Mouse (Mus musculus) forebrain, embryonic 12.5 days (tissue): ENCODE measurements around the gene Ppm1j. TPM values are rescaled to one million over a fixed set of nuclear protein-coding genes. Genes with fewer than 3 reads are reported as not detected.
A peak's percentile ranks its signal among the peaks of the same experiment; 100 is the strongest.

Source experiments
- ATAC-seq: fragments of 200-750 bp; cut with Nextera tagmentation; 2 replicates; pipeline ENCODE4 v1.8.0; 2017; ENCODE audit warnings: moderate TSS enrichment; ENCODE audit not compliant: low FRiP score
- H3K27ac ChIP-seq: fragments of 300-500 bp; sonication (generic); 2 replicates; pipeline ENCODE4 v1.5.1; 2016; ENCODE audit warnings: mild to moderate bottlenecking
- H3K27me3 ChIP-seq: fragments of 300-500 bp; sonication (generic); 2 replicates; pipeline ENCODE4 v1.6.1; 2016; ENCODE audit warnings: mild to moderate bottlenecking
- H3K36me3 ChIP-seq: fragments of 300-500 bp; sonication (generic); replicated peaks from 2 replicates; pipeline ENCODE4 v1.6.1; 2016; ENCODE audit warnings: mild to moderate bottlenecking
- H3K4me1 ChIP-seq: fragments of 300-500 bp; sonication (generic); 2 replicates; pipeline ENCODE4 v1.6.1; 2016
- H3K4me2 ChIP-seq: fragments of 300-500 bp; sonication (generic); 2 replicates; pipeline ENCODE4 v1.6.1; 2016; ENCODE audit warnings: mild to moderate bottlenecking, moderate library complexity
- H3K4me3 ChIP-seq: fragments of 300-500 bp; sonication (generic); replicated peaks from 2 replicates; pipeline ENCODE4 v1.5.1; 2016; ENCODE audit warnings: mild to moderate bottlenecking
- H3K9ac ChIP-seq: fragments of 300-500 bp; sonication (generic); 2 replicates; pipeline ENCODE4 v1.6.1; 2016; ENCODE audit warnings: mild to moderate bottlenecking
- H3K9me3 ChIP-seq: fragments of 300-500 bp; sonication (generic); 2 replicates; pipeline ENCODE4 v1.6.1; 2016
- WGBS: fragments of 180-500 bp; shearing (Covaris S2); methylation state at CpG from one replicate; pipeline ENCODE4 v1.1.7; 2016; 5-methylcytosine and 5-hydroxymethylcytosine counted together
- polyA plus RNA-seq: library from polyadenylated mRNA; unstranded; fragments of >200 nt; fragmentation: Nextera tagmentation; extraction: Ambion mirVana; gene quantifications from 2 replicates; pipeline ENCODE4 v1.2.1, GENCODE M21; 2016

Gene Ppm1j
- polyA plus RNA-seq, 1 experiment from 2014 or later: 1.0 TPM

DNA sequence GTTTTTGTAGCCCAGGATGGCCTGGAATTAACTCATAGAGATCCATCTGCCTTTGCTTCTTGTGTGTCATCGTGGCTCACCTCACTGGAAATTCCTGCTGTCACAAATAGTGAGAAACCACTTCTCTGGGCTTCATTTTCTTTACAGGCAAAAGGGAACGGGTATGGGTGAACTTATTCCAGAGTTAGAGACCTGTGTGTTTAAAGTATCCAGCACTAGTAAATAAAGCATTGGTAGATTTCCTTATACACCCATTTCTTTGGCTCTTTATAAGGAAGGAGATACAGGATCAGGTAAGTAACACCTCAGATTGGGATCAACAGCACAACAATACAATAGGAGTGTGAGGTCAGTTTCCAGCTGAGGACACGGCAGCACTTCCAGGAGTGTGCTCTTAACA is 7.2 kb downstream of the Ppm1j start, which contains the start of gene Rhoc:
TSS of gene Rhoc (plus strand) at position 301 of the 400 bp plus-strand sequence.
- H3K27me3 ChIP-seq: peaks cover 41% of the 10 kb centered on the region
- H3K27ac ChIP-seq: peak within 1 kb of the TSS; percentile 53; the same call in 1 of the 2 replicates
- H3K9ac ChIP-seq: peak within 1 kb of the TSS; percentile 73
- WGBS: 35% methylated on average over 3 of the region's 3 CpGs
- H3K36me3 ChIP-seq: peaks cover 6% of the 10 kb centered on the region; the same call in 1 of the 2 replicates
- H3K4me2 ChIP-seq: peak within 1 kb of the TSS; percentile 95
- peaks cover 34% of the 10 kb centered on the region for H3K4me1 ChIP-seq
- 0 out of 2 replicates have a peak, but pooled peaks have one; percentile 4 for ATAC-seq
- peak within 1 kb of the TSS; percentile 62 for H3K4me3 ChIP-seq
- no peaks in the 10 kb centered on the region for H3K9me3 ChIP-seq

DNA sequence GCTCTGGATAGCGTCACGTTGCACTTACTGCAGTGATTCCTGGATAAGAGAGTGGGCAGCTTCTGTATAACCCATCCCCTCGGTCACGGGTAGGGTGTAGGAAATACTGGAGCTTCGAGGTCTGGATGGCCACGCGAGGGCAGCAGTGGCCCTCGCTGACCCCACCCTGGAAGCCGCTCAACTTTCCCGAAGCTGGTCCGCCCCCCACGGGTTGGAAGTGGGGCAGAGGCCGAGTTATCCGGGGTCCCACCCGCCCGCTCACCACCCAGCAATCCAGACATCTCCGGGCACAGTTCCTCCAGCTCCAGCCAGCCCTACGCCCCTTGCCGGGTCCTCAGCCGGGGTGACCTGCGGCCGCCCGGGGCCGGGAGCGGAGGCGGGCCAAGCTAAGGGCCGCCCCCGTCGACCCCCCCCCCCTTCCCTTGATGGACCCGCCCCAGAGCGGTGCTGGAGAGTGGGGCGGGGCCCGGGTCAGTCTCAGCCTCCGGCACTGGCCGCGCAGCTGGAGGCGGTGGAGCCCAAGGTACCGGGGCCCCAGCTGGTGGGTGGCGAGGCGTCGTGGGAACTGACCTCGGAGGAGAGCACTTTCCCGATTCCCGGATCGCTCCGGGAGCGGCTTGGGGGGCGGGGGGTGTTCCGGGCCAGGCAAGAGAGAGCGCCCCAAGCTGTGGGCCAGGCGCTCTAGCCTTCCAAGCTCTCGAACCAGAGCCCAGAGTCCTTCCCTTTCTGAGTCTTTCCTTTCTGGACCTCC is 7.9 kb downstream of the Ppm1j start:
- peaks cover 35% of the 10 kb centered on the region for H3K27me3 ChIP-seq

DNA sequence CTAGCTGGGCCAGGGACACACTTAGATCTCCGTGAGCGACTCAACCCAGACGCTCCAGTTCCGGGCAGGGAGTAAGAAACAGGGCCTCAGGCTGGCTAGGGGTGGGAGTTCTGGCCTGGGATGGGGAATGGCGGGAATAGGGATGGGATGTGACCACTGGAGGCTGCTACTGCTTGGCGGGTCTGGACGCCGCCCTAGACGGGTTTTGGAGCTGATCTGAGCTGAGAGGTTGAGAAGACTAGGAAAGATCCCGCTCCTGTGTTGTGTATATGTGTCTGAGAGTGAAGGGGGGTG is 8.4 kb downstream of the Ppm1j start:
- peaks cover 43% of the 10 kb centered on the region for H3K4me1 ChIP-seq
- peak; percentile 34; the same call in 1 of the 2 replicates for ATAC-seq
- peak overlapping the region; percentile 62 for H3K4me3 ChIP-seq
- whole genome bisulfite sequencing: 2% methylated on average over 10 of the region's 10 CpGs
- peak overlapping the region; percentile 73 for H3K9ac ChIP-seq
- peaks cover 30% of the 10 kb centered on the region for H3K27me3 ChIP-seq
- 0 out of 2 replicates have a peak overlapping the region, but pooled peaks have one; percentile 6 for H3K27ac ChIP-seq
- H3K9me3 ChIP-seq: no peaks in the 10 kb centered on the region
- peaks cover 6% of the 10 kb centered on the region; the same call in 1 of the 2 replicates for H3K36me3 ChIP-seq
- H3K4me2 ChIP-seq: peak overlapping the region; percentile 95

More for the DNA sequence above, 7.9 kb downstream of the Ppm1j start:
- peak overlapping the region; percentile 53; the same call in 1 of the 2 replicates for H3K27ac ChIP-seq
- peaks cover 6% of the 10 kb centered on the region; the same call in 1 of the 2 replicates for H3K36me3 ChIP-seq
- ATAC-seq: peak; percentile 84
- no peaks in the 10 kb centered on the region for H3K9me3 ChIP-seq
- peaks cover 38% of the 10 kb centered on the region for H3K4me1 ChIP-seq
- under 1% methylated on average over 38 of the region's 52 CpGs for WGBS
- H3K4me2 ChIP-seq: peak overlapping the region; percentile 95
- H3K4me3 ChIP-seq: peak overlapping the region; percentile 62
- H3K9ac ChIP-seq: peak overlapping the region; percentile 73

DNA sequence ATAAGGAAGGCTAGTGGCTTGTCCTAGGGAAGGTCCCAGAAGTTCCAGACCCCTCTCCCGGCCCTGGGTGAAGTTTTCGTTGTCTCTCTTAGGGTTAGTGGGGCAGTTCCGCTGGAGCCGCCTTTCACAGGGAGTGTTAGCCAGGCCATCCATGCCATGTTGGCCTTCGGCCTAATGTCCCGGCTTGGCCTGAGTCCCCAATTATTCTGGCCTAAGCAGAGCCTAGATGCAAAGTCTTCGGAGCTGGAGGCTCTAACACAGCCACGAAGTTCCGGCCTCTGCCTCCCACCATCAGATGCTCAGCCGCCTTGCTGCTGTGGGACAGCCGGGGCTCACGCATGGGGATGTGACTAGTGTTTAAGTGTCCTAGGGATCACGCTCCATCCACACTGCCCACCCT is 9.0 kb downstream of the Ppm1j start:
- Histone ChIP-seq H3K9ac (peak overlapping the region; percentile 73), H3K4me3 (peak overlapping the region; percentile 62), H3K4me2 (peak overlapping the region; percentile 95), H3K4me1 (peaks cover 49% of the 10 kb centered on the region), H3K27me3 (peaks cover 24% of the 10 kb centered on the region), H3K9me3 (no peaks in the 10 kb centered on the region), H3K27ac (no peak overlapping the region), H3K36me3 (peaks cover 6% of the 10 kb centered on the region; the same call in 1 of the 2 replicates)
- WGBS: 36% methylated on average over 13 of the region's 13 CpGs
- no peak for ATAC-seq

DNA sequence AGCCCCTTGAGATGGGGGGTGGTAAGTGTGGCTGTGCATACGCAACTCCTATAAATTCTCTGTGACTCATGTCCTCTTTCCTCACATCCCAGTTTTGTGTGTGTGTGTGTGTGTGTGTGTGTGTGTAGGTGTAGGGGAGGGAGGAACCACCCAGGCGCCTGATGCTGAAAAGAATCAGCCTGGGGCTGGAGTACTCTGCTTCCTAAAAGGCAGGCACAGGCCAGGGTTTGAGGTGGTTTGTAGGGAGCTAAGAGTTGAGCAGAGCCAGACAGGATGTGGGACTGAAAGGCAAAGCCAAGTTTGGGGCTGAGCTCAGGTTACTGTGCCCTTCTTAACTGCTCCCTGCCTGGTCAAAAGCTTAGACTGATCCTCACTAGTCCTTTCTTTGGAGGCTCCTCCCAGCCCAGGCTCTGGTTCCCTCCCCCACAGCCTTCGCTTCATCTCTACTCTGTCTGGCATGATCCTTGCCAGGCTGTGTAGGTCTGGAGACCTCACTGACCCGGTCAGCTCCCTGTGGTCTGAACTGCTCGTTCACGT is 9.6 kb downstream of the Ppm1j start:
- H3K27ac ChIP-seq: peak overlapping the region; percentile 6; the same call in 1 of the 2 replicates
- H3K27me3 ChIP-seq: peaks cover 18% of the 10 kb centered on the region
- H3K4me1 ChIP-seq: peaks cover 55% of the 10 kb centered on the region
- peak overlapping the region; percentile 62 for H3K4me3 ChIP-seq
- no peaks in the 10 kb centered on the region for H3K9me3 ChIP-seq
- H3K9ac ChIP-seq: peak overlapping the region; percentile 73
- H3K4me2 ChIP-seq: peak overlapping the region; percentile 95
- ATAC-seq: no peak
- peaks cover 8% of the 10 kb centered on the region; the same call in 1 of the 2 replicates for H3K36me3 ChIP-seq
- 26% methylated on average over 6 of the region's 6 CpGs for WGBS

DNA sequence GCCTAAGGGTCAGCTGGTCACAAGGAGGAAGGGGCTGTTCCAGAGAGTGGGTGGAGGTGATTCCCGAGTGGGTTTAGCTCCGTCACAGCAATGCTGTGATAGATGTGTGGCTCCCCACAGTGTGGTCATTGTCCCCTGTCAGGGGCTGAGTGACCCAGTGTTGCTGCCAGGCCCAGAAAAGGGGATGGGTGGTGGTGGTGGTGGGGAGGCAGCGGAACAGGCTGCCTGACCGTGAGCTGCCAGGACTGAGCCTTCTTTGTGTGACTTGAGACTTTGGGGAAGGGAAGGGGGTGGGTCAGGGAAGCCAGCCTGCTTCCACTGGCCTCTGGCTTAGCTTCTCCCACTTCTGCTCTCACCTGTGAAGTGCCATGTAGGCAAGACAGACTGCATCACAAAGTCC is 10.2 kb downstream of the Ppm1j start:
- H3K4me1 ChIP-seq: peaks cover 60% of the 10 kb centered on the region
- H3K36me3 ChIP-seq: peaks cover 13% of the 10 kb centered on the region
- ATAC-seq: no peak
- H3K4me2 ChIP-seq: peak overlapping the region; percentile 95
- H3K27me3 ChIP-seq: peaks cover 12% of the 10 kb centered on the region
- H3K27ac ChIP-seq: peak overlapping the region; percentile 6; the same call in 1 of the 2 replicates
- H3K9me3 ChIP-seq: no peaks in the 10 kb centered on the region
- 35% methylated on average over 4 of the region's 4 CpGs for WGBS
- H3K4me3 ChIP-seq: peak overlapping the region; percentile 62; the same call in 1 of the 2 replicates
- peak overlapping the region; percentile 73; the same call in 1 of the 2 replicates for H3K9ac ChIP-seq

DNA sequence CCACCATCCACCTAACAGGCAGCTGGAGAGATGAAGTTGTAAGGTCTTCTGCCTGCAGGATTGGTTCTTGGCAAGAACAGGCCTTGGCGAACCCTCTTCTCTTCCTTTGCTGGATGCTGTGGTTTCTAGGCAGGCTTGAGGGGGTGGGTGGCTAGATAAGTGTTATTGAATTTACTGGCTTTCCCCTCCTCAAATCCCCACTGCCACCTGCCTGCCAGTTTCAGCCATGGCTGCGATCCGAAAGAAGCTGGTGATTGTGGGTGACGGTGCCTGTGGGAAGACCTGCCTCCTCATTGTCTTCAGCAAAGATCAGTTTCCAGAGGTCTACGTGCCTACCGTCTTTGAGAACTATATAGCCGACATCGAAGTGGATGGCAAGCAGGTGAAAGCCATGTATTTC is 10.8 kb downstream of the Ppm1j start:
- Histone ChIP-seq H3K9ac (no peak overlapping the region), H3K4me2 (no peak overlapping the region), H3K4me3 (no peak overlapping the region), H3K36me3 (peaks cover 19% of the 10 kb centered on the region), H3K27ac (no peak overlapping the region), H3K4me1 (peaks cover 66% of the 10 kb centered on the region), H3K9me3 (no peaks in the 10 kb centered on the region), H3K27me3 (peaks cover 8% of the 10 kb centered on the region)
- no peak for ATAC-seq
- WGBS: 90% methylated on average over 8 of the region's 8 CpGs

DNA sequence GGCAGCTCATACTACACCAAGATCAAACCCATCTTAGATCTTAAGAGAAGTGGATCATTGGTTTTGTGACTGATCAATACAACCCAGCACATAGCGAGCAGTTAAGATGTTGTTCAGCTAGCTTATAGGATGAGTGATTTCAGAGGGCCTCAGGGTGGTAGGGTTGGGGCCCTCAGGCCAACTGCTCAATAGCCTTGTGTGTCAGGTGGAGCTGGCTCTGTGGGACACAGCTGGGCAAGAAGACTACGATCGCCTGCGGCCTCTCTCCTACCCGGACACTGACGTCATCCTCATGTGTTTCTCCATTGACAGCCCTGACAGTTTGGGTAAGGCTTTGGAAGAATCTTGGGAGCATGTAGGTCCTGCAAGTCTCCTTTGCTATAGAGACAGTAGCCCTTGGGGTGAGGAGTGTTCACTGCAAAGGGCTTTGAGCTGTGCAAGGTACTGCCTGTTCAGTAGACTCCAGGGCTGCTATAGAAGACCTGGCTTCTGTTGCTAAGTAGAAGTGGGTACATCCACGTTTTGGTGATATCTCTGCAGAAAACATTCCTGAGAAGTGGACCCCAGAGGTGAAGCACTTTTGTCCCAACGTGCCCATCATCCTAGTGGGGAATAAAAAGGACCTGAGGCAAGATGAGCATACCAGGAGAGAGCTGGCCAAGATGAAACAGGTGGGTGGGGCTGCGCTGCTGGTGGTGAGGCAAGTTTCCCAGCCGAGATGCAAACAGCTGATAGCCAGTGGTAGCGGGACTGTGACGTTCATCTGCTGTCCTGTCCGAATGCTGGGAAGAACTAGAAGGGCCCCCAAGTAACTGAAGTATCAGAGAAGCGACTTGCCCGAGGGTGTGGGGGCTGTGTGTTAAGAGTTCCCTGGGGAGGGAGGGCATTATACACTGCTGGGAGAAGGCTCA is 11.8 kb downstream of the Ppm1j start:
- peaks cover 5% of the 10 kb centered on the region for H3K27me3 ChIP-seq
- H3K9ac ChIP-seq: no peak overlapping the region
- H3K9me3 ChIP-seq: no peaks in the 10 kb centered on the region
- peaks cover 66% of the 10 kb centered on the region for H3K4me1 ChIP-seq
- ATAC-seq: no peak
- 80% methylated on average over 15 of the region's 15 CpGs for WGBS
- H3K4me3 ChIP-seq: no peak overlapping the region
- H3K4me2 ChIP-seq: no peak overlapping the region
- H3K36me3 ChIP-seq: peaks cover 24% of the 10 kb centered on the region
- no peak overlapping the region for H3K27ac ChIP-seq

DNA sequence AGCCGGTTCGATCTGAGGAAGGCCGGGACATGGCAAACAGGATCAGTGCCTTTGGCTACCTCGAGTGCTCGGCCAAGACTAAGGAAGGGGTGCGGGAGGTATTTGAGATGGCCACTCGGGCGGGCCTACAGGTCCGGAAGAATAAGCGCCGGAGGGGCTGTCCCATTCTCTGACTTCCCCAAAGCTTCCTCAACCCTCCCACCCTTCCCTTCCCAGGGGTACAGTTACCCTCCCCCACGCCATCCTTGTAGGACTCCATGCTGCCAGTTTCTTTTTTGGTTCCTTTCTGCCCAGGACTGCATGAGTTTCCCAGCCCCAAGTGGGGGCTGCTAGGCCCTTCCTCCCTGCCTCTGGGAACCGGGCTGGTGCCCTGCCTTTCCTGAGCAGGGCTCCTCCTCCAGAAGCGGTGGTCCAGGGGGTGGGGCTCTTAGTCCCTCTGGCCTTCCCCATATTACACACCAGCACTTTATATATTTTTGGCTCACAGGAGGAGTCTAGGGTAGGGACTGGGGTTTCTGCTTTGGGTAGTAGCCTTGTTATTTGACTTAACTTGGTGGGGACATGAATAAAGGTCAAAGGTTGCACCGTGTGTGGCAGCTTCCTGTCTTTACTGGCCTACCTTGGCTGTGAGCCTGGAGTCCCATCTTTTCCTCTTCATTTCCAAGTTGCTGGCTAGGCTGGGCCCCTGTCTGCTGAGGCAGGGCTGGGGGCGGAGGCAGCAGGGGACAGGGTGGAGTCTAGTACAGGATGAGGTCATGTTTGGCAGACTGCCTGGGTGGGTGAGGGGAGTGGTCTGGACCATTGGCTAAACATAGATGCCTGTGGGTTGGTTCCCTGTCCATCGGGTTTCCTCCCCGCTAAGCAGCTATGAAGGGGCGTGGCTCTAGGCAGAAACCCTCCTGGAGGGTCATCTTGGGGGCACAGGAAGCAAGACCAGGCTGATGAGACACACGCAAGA is 13.3 kb downstream of the Ppm1j start:
- H3K4me2 ChIP-seq: no peak overlapping the region

DNA sequence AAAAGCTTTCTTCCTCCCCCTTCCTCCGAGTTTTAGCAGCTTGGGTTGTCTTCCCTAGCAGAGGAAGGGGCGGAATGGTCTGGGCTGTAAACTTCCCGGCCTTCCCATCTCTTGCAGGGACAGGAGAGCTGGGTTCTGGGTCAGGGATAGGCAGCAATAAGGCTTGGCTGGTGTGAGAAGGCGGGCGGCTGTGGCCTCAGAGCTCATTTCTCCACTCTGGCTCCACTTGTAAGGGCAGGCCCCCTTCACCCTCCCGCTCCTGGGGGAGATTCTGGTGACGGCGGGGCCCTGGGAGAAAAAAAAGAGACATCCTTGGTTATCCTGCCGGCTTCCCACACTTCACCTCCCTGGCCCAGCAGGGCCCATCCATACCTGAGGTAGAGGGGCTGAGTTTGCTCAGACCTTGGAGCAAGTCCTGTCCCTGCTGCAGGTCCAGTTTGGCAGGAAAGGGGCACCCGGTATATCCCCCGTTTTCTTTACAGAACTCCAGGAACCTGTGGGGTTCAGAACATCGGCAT is 14.2 kb downstream of the Ppm1j start:
- H3K4me3 ChIP-seq: no peak overlapping the region
- H3K4me1 ChIP-seq: peaks cover 48% of the 10 kb centered on the region
- peaks cover 39% of the 10 kb centered on the region for H3K36me3 ChIP-seq
- no peak overlapping the region for H3K9ac ChIP-seq
- H3K9me3 ChIP-seq: no peaks in the 10 kb centered on the region
- no peak overlapping the region for H3K4me2 ChIP-seq
- 75% methylated on average over 12 of the region's 12 CpGs for WGBS
- peak overlapping the region; percentile 50 for H3K27ac ChIP-seq
- no peak for ATAC-seq
- H3K27me3 ChIP-seq: no peaks in the 10 kb centered on the region

More for the DNA sequence above, 13.3 kb downstream of the Ppm1j start:
- WGBS: 56% methylated on average over 20 of the region's 20 CpGs
- peak; percentile 93 for ATAC-seq
- Histone ChIP-seq H3K4me1 (peaks cover 57% of the 10 kb centered on the region), H3K27ac (peak overlapping the region; percentile 75), H3K36me3 (peaks cover 32% of the 10 kb centered on the region), H3K4me3 (no peak overlapping the region), H3K27me3 (no peaks in the 10 kb centered on the region), H3K9ac (no peak overlapping the region), H3K9me3 (no peaks in the 10 kb centered on the region)
